Mouse (Mus musculus) hindbrain, embryonic 14.5 days (tissue): Measurements from ENCODE around the gene Depdc5. TPM values are rescaled to one million over a fixed set of nuclear protein-coding genes. Genes with fewer than 3 reads are reported as not detected.
A peak's percentile ranks its signal among the peaks of the same experiment; 100 is the strongest.
"Not testable (repeated sequence)": the region's sequence is repeated elsewhere in the genome, so short reads cannot be mapped to it uniquely, and the experiment has no call there.

Experiments
- ATAC-seq: fragments of 200-750 bp; cut with Nextera tagmentation; 2 replicates; pipeline ENCODE4 v1.8.0; 2017; ENCODE audit warnings: moderate number of reproducible peaks, mild to moderate bottlenecking, moderate TSS enrichment, moderate library complexity; ENCODE audit not compliant: low FRiP score
- DNase-seq: peaks from one replicate; pipeline ENCODE4 v3.0.0-alpha.2; 2015; ENCODE audit warnings: low spot score
- H3K27ac ChIP-seq: fragments of 300-500 bp; sonication (generic); 2 replicates; pipeline ENCODE4 v1.5.1; 2014; ENCODE audit warnings: mild to moderate bottlenecking, moderate library complexity
- H3K27me3 ChIP-seq: fragments of 300-500 bp; sonication (generic); 2 replicates; pipeline ENCODE4 v1.6.1; 2014; ENCODE audit warnings: mild to moderate bottlenecking, low read length, mixed read lengths; ENCODE audit not compliant: control insufficient read depth, insufficient read depth
- H3K36me3 ChIP-seq: fragments of 300-500 bp; sonication (generic); replicated peaks from 2 replicates; pipeline ENCODE4 v1.6.1; 2014; ENCODE audit not compliant: control insufficient read depth, insufficient read depth
- H3K4me1 ChIP-seq: fragments of 300-500 bp; sonication (generic); replicated peaks from 2 replicates; pipeline ENCODE4 v1.6.1; 2014; ENCODE audit warnings: antibody characterized with exemption, low read length, mixed read lengths; ENCODE audit not compliant: control insufficient read depth, insufficient read depth
- H3K4me2 ChIP-seq: fragments of 300-500 bp; sonication (generic); replicated peaks from 2 replicates; pipeline ENCODE4 v1.6.1; 2014; ENCODE audit warnings: mild to moderate bottlenecking, moderate library complexity
- H3K4me3 ChIP-seq: fragments of 300-500 bp; sonication (generic); replicated peaks from 2 replicates; pipeline ENCODE4 v1.5.1; 2014; ENCODE audit warnings: mild to moderate bottlenecking, low read length
- H3K9ac ChIP-seq: fragments of 300-500 bp; sonication (generic); 2 replicates; pipeline ENCODE4 v1.6.1; 2014
- H3K9me3 ChIP-seq: fragments of 300-500 bp; sonication (generic); 2 replicates; pipeline ENCODE4 v1.6.1; 2016; ENCODE audit warnings: low read length; ENCODE audit not compliant: control insufficient read depth
- WGBS: fragments of 180-500 bp; shearing (Covaris S2); extraction: QIAGEN DNeasy Blood & Tissue Kit; methylation state at CpG from one replicate; pipeline ENCODE4 v1.1.7; 2014; 5-methylcytosine and 5-hydroxymethylcytosine counted together
- polyA plus RNA-seq: library from polyadenylated mRNA; unstranded; fragments of >200 nt; fragmentation: Nextera tagmentation; extraction: Ambion mirVana; gene quantifications from 2 replicates; pipeline ENCODE4 v1.2.1, GENCODE M21; 2014

The Depdc5 gene
- 27.2 and 27.7 TPM in 2 replicates for polyA plus RNA-seq

- Histone ChIP-seq H3K4me3 (peak within 1 kb of the TSS; percentile 67), H3K36me3 (peaks cover 17% of the 10 kb centered on the region), H3K4me2 (peak within 1 kb of the TSS; percentile 59), H3K9ac (peak within 1 kb of the TSS; percentile 70), H3K9me3 (no peaks in the 10 kb centered on the region), H3K27ac (peak within 1 kb of the TSS; percentile 64), H3K27me3 (no peaks in the 10 kb centered on the region), H3K4me1 (no peaks in the 10 kb centered on the region)
- under 1% methylated on average over 46 of the region's 64 CpGs for WGBS
- ATAC-seq (peak; percentile 99), DNase-seq (peak; percentile 89)
Observed at GRCm38 (mm10) chr5:32863253-32864228, at the start of gene Depdc5. Gene Depdc5 (plus strand): TSS chr5:32863701.

DNA sequence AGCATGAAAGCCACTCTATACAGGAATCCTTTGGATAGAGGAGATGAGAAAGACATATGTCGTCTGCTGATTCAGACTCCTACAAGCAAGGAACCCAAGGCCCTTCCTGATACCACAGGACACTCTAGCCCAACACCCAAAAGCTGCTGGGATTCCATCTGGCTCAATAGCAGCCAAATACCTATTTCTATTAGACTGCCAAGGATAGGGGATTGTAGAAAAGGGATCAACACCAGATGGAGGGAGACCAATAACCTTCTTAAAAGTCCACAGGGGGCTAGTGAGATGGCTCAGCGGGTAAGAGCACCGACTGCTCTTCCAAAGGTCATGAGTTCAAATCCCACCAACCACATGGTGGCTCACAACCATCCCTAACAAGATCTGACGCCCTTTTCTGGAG is 48.1 kb upstream of the Depdc5 start:
- ATAC-seq (no peak), DNase-seq (no peak)
- Histone ChIP-seq H3K9me3 (no peaks in the 10 kb centered on the region), H3K27ac (no peak overlapping the region), H3K4me3 (no peak overlapping the region), H3K27me3 (no peaks in the 10 kb centered on the region), H3K9ac (no peak overlapping the region), H3K36me3 (peaks cover 69% of the 10 kb centered on the region), H3K4me1 (no peaks in the 10 kb centered on the region), H3K4me2 (no peak overlapping the region)
- WGBS = 96% methylated on average over 4 of the region's 4 CpGs

GRCm38 (mm10) chr5:32820471-32820870 is 43.0 kb upstream of the Depdc5 start:
- Histone ChIP-seq H3K36me3 (peaks cover 73% of the 10 kb centered on the region), H3K4me3 (no peak overlapping the region), H3K4me2 (no peak overlapping the region), H3K9me3 (no peaks in the 10 kb centered on the region), H3K27me3 (no peaks in the 10 kb centered on the region), H3K9ac (no peak overlapping the region), H3K27ac (no peak overlapping the region), H3K4me1 (no peaks in the 10 kb centered on the region)
- no peak for DNase-seq
- WGBS = 90% methylated on average over 8 of the region's 8 CpGs
- no peak for ATAC-seq

DNA sequence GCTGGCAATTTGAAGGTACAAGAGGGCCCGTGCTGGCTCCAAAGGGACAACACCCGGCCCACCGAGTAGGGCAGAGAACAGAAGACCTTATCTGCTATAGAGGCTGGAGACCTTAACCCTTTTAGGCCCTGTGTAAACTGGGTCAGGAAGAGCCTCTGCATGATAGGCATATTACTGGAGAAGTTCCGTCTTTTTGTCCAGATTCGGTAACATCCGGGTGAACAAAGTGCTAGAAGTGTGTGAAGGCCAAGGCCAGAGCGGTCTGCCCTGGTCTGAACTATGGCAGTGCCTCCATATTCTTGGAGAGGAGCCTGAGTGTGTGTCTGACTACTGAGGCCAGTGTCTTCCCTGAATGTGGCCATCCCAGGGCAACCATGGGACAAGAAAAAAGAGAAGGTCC is 36.5 kb upstream of the Depdc5 start, which contains the start of gene Gm20671:
Gm20671 (minus strand) TSS at position 101 of the 400 bp plus-strand sequence.
- no peak for DNase-seq
- H3K9ac ChIP-seq = no peak within 1 kb of the TSS
- ATAC-seq = no peak
- H3K36me3 ChIP-seq = peaks cover 74% of the 10 kb centered on the region
- H3K4me1 ChIP-seq = no peaks in the 10 kb centered on the region
- no peaks in the 10 kb centered on the region for H3K9me3 ChIP-seq
- WGBS = 94% methylated on average over 7 of the region's 7 CpGs
- H3K27ac ChIP-seq = no peak within 1 kb of the TSS
- H3K4me2 ChIP-seq = no peak within 1 kb of the TSS
- no peak within 1 kb of the TSS for H3K4me3 ChIP-seq
- H3K27me3 ChIP-seq = no peaks in the 10 kb centered on the region

DNA sequence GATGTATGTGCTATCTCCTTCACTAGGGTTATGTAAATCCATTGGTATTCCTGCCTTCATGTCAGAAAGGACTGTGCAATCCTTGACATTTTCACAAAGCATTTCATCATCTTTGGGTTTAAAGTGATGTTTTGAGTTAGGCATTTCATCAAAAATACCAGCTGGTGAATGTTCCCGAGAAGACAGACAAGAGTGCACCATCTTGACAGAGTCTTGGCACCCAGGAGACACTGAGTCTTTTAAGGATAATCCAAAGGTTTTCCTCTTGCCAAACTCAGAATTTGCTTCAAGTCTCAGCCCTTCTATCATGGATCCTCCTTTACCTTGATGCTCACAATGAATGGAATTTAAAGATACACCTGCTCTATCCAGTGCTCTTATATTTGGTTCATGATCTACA is 34.7 kb upstream of the Depdc5 start:
- not testable (repeated sequence) for H3K27me3 ChIP-seq, H3K9ac ChIP-seq, H3K9me3 ChIP-seq, H3K4me2 ChIP-seq, DNase-seq, H3K4me3 ChIP-seq, ATAC-seq, H3K27ac ChIP-seq, H3K4me1 ChIP-seq
- H3K36me3 ChIP-seq = peaks cover 82% of the 10 kb centered on the region
- 92% methylated on average over 1 of the region's 1 CpGs for WGBS

- ATAC-seq (no peak), DNase-seq (no peak)
- Histone ChIP-seq H3K27me3 (no peaks in the 10 kb centered on the region), H3K4me1 (no peaks in the 10 kb centered on the region), H3K9ac (no peak overlapping the region), H3K9me3 (no peaks in the 10 kb centered on the region), H3K36me3 (peaks cover 95% of the 10 kb centered on the region), H3K27ac (no peak overlapping the region), H3K4me3 (no peak overlapping the region), H3K4me2 (no peak overlapping the region)
- WGBS = 93% methylated on average over 2 of the region's 2 CpGs
Observed at GRCm38 (mm10) chr5:32830054-32830453, 33.4 kb upstream of the Depdc5 start.

DNA sequence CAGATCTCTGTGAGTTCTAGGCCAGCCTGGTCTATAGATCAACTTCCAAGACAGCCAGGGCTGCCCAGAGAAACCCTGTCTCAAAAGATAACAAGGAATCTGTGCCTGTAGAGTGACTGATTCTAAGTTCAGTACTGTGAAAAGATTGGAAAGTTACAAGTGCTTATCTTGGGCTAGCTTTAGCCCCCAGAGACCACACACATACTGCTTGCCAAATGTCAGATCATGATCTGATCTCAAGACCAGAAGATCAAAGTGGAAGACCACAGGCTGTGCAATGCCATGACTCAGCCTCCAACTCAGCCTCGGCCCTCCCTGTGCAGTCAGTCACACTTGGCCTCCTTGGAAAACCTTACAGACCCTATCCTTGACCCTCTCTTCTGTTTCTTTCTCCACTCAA is 29.0 kb upstream of the Depdc5 start:
- no peak overlapping the region for H3K27ac ChIP-seq
- H3K4me3 ChIP-seq = no peak overlapping the region
- WGBS = 80% methylated on average over 1 of the region's 1 CpGs
- no peak overlapping the region for H3K9ac ChIP-seq
- DNase-seq = no peak
- H3K27me3 ChIP-seq = no peaks in the 10 kb centered on the region
- no peak for ATAC-seq
- peaks cover 96% of the 10 kb centered on the region for H3K36me3 ChIP-seq
- H3K9me3 ChIP-seq = no peaks in the 10 kb centered on the region
- H3K4me2 ChIP-seq = no peak overlapping the region
- H3K4me1 ChIP-seq = no peaks in the 10 kb centered on the region

DNA sequence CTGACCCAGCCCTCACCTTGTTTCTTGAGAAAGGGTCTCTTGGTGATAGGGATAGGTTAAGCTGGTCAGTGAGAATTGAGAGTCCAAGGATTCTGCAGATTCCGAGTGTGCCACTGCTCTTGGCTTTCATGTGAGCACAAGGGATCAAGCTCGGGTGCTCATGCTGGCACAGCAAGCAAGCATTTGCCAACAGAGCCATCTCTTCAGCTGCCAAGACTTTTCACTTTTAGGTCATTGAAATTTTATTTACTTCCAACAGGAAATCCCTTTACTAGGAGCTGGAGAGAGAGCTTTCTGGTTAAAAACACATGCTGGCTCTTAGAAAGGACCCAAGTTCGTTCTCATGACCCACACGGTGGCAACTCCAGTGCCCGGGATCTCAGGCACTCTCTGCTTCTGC is 26.5 kb upstream of the Depdc5 start:
- Histone ChIP-seq H3K4me3 (no peak overlapping the region), H3K36me3 (peaks cover 94% of the 10 kb centered on the region), H3K9me3 (no peaks in the 10 kb centered on the region), H3K9ac (no peak overlapping the region), H3K4me1 (no peaks in the 10 kb centered on the region), H3K27ac (no peak overlapping the region), H3K27me3 (no peaks in the 10 kb centered on the region), H3K4me2 (no peak overlapping the region)
- WGBS = 95% methylated on average over 5 of the region's 5 CpGs
- DNase-seq (no peak), ATAC-seq (no peak)

- Histone ChIP-seq H3K36me3 (peaks cover 90% of the 10 kb centered on the region), H3K27ac (no peak overlapping the region)
- WGBS = 94% methylated on average over 2 of the region's 2 CpGs
Observed at GRCm38 (mm10) chr5:32840029-32840428, 23.5 kb upstream of the Depdc5 start.

More at GRCm38 (mm10) chr5:32840029-32840428, 23.5 kb upstream of the Depdc5 start:
- no peak for DNase-seq
- no peak overlapping the region for H3K4me2 ChIP-seq
- H3K4me3 ChIP-seq = no peak overlapping the region
- H3K4me1 ChIP-seq = no peaks in the 10 kb centered on the region
- no peak overlapping the region for H3K9ac ChIP-seq
- H3K27me3 ChIP-seq = no peaks in the 10 kb centered on the region
- ATAC-seq = no peak
- no peaks in the 10 kb centered on the region for H3K9me3 ChIP-seq
